Mouse (Mus musculus): ENCODE measurements around the gene Ribc1. TPM values are rescaled to one million over a fixed set of nuclear protein-coding genes. Genes with fewer than 3 reads are reported as not detected.

Ribc1 gene
- 0.59 and 0.94 TPM in 2 replicates for polyA plus RNA-seq (2015; fragmentation: Nextera tagmentation; extraction: Ambion mirVana)

DNA sequence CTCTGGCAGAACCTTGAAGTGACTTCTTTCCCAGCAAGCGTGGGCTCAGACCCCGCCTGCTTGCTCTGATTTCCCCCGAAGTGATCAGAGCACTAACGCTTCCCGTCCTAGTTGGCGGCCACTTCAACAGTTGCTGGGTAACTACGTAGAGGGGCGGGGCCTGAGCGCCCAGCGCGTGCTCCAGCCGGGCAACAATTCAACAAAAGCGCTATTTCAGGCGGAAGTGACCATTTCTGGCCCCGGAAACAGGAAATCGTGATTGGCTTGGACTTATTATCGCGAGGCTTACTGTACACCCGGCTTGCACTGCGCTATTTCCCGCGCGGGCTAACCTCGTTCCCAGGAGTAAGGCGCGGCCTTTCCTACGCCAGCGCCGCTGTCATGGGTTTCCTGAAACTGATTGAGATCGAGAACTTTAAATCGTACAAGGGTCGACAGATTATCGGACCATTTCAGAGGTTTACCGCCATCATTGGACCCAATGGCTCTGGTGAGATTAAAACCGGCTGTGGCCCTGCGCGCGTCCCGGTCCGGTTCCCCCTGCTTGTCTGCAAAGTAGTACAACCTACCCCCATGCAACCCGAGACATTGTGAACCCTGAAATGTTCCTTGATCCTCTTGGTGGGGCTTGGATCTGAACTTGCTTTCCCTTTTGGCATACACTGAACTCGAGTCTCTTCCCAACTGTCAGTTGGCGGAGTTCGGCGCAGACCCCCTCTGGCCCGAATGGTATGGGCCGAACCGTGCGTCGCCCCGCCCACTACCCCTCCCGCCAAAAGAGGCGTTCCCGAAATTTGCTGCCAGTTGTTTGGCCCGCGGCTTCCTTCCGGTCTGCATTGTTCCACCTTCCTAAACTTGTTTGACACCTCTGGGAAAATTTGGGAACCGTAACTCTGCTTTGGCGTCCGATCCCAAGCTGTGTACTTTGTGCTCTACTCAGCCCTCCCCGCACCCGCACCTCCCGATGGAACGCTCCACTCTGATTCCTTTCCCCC, at the start of gene Ribc1, which contains the start of gene Smc1a:
TSS of gene Ribc1 (minus strand) at position 145 of the 995 bp plus-strand sequence.
TSS of gene Smc1a (plus strand) at position 278 of the 995 bp plus-strand sequence.

DNA sequence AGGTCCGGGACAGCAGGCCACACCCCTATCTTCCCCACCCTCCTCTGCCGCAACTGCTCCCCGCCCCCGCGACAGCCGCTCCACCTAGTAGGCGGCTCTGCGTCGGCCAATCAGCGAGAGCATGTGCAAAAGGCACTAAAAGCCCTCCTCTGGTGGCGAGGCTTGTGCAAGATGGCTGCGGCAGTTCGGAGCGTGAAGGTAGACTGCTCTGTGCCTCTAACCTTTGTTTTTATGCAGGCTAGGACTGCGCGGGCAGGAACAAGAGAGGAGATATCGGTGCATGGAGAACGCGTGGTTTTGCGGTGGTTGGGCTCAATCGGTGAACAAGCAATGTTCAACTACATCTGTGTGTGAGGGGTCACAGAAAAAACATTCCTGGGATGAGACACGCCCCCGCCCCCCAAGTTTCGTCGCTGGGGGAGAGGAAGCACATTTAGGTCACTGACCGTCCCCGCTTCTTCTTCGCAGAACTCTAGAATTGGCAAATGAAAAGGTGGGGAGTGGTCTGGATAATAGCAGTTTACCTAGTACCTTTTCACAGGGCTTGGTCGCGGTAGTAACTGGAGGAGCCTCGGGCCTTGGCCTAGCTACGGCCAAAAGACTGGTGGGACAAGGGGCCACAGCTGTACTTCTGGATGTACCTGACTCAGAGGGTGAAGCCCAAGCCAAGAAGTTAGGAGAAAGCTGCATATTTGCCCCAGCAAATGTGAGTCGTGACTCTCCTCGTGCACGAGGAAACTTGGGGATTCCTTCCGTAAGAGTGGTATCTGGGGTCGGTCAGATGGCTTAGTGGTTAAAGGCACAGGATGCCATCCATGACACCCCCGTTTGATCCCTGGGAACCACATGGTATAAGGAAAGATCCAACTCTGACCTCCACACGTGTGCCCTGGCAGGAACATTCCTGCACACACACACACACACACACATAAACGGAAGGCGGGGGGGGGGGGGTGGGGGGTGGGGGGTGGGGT, 14.1 kb downstream of the Ribc1 start, which contains the start of gene Hsd17b10:
TSS of gene Hsd17b10 (plus strand) at position 109 of the 974 bp plus-strand sequence.

Other genes with a start within 250 kb of the Ribc1 start
- 39.5 and 45.6 TPM in 2 replicates for gene Huwe1, start 215.5 kb downstream of the Ribc1 start, polyA plus RNA-seq (2015; fragmentation: Nextera tagmentation; extraction: Ambion mirVana)
- gene Hsd17b10, start 14.4 kb downstream of the Ribc1 start, polyA plus RNA-seq (2015; fragmentation: Nextera tagmentation; extraction: Ambion mirVana) = 116 and 118 TPM in 2 replicates
- 43.4 and 45.8 TPM in 2 replicates for gene Smc1a, start 133 bp upstream of the Ribc1 start, polyA plus RNA-seq (2015; fragmentation: Nextera tagmentation; extraction: Ambion mirVana)
- 14.0 and 15.2 TPM in 2 replicates for gene Iqsec2, start 128.0 kb upstream of the Ribc1 start, polyA plus RNA-seq (2015; fragmentation: Nextera tagmentation; extraction: Ambion mirVana)
- 12.3 and 12.9 TPM in 2 replicates for gene Kdm5c, start 216.7 kb upstream of the Ribc1 start, polyA plus RNA-seq (2015; fragmentation: Nextera tagmentation; extraction: Ambion mirVana)